Mouse (Mus musculus) common myeloid progenitor, adult 5-6 weeks (primary cell): Measurements from ENCODE around the gene Wnt6. TPM values are rescaled to one million over a fixed set of nuclear protein-coding genes. Genes with fewer than 3 reads are reported as not detected.

Experiments
- ATAC-seq: replicated peaks from 2 replicates; pipeline ENCODE4 v1.8.0; 2016; ENCODE audit warnings: low read depth, mild to moderate bottlenecking, moderate TSS enrichment, inconsistent platforms; ENCODE audit not compliant: poor library complexity, severe bottlenecking
- total RNA-seq: library from RNA; stranded (forward); fragments of 200-1000, 187-1606 nt; gene quantifications from 2 replicates; pipeline ENCODE4 v1.2.3, GENCODE M21; 2017

Wnt6 gene
- total RNA-seq, result not detected in 2 replicates

DNA sequence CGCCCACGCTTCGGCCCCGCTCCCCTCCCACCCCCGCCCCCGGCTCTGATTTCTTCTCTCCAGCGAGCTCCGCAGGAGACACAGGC is at the start of gene Wnt6:
TSS of gene Wnt6 (plus strand) at position 48 of the 86 bp plus-strand sequence.
- ATAC-seq, result no peak

- no peak for ATAC-seq
Measured at GRCm38 (mm10) chr1:74723748-74724147, 47.9 kb upstream of the Wnt6 start.

DNA sequence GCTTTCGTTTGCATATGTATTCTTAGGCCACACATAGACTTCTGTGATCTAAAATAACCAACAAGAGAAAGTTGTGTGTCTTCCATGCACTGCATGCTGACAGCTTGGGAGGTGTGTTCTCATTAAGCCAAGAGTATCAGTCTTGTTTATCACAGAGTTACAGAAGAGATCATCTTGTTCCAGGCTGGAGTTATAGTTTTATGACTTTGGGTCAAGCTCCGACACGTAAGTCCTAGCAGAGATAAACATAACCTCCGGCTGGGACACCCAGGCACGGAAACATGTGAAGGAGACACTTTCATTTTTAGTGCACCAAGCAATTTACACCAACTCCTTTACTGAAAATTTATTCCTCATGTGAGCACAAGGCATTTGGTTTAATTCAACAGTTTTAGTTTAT is 45.6 kb upstream of the Wnt6 start:
- ATAC-seq, result no peak

DNA sequence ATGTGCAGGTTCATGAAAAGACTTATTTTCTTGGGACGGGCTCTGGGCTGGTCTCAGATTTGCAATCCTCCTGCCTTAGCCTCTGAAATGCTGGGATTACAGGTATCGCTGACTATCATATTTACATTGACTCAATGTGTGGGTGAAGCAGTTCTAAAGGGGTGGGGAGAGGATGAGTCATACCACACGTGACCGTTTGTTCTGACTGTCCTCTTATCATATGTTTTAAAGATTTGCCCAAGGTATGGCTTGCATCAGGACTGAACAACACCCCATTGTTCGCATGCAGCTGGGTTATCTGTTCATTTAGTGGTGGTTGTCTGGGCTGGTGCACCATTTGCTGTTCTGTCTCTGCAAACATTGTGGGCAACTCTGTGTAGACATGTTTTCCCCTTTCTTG is 45.0 kb upstream of the Wnt6 start:
- ATAC-seq, result no peak

- ATAC-seq, result no peak
Measured at GRCm38 (mm10) chr1:74728446-74728845, 43.2 kb upstream of the Wnt6 start.

- no peak for ATAC-seq
Measured at GRCm38 (mm10) chr1:74736977-74737376, 34.7 kb upstream of the Wnt6 start.

GRCm38 (mm10) chr1:74737500-74737899 is 34.2 kb upstream of the Wnt6 start:
- no peak for ATAC-seq

GRCm38 (mm10) chr1:74740846-74741245 is 30.8 kb upstream of the Wnt6 start:
- no peak for ATAC-seq

DNA sequence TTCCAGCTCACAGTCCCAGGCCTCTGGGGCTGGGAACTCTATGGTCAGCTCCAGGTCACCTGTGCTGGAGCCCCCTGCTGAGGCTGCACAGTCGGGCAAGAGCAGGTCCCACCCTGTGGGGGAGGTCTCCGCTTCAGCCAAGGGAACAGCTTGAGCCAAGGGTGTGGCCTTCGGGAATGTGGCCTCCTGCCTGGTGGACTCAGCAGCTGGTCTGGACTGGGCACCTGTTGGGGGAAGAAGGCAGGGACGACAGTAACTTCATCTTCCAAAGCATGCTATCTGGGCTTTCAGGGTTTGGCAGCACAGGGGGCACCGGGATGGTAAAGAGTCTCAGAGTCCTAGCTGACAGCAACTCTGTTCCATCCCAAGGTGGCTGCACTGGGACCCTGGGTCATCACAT is 24.4 kb upstream of the Wnt6 start:
- no peak for ATAC-seq

GRCm38 (mm10) chr1:74748643-74749271 is 22.9 kb upstream of the Wnt6 start, which contains the start of gene Prkag3:
Gene Prkag3 (minus strand): TSS chr1:74749221.
- peak; percentile 96 for ATAC-seq

- no peak for ATAC-seq
Measured at GRCm38 (mm10) chr1:74749301-74749700, 22.4 kb upstream of the Wnt6 start.

DNA sequence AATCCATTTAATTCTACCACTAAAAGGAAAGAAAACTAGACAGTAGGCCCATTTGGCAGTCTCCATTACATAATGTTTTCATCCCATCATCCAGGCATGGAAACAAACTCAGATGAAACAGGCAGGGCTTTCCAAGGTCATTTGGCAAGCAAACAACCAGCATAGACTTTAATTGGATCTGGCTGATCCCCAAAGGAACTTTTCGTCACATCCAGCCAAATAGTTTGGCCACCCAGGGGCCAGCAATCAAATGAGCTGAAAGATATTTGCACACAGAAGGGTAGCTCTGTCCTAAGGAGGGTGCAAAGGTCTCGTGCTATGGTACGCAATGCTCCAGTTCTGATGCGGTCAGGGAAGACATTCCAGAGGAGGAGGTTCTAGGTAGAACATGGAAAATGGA is 21.0 kb upstream of the Wnt6 start:
- ATAC-seq, result no peak

GRCm38 (mm10) chr1:74752150-74752549 is 19.5 kb upstream of the Wnt6 start:
- no peak for ATAC-seq

GRCm38 (mm10) chr1:74752833-74753232 is 18.9 kb upstream of the Wnt6 start:
- ATAC-seq, result no peak

DNA sequence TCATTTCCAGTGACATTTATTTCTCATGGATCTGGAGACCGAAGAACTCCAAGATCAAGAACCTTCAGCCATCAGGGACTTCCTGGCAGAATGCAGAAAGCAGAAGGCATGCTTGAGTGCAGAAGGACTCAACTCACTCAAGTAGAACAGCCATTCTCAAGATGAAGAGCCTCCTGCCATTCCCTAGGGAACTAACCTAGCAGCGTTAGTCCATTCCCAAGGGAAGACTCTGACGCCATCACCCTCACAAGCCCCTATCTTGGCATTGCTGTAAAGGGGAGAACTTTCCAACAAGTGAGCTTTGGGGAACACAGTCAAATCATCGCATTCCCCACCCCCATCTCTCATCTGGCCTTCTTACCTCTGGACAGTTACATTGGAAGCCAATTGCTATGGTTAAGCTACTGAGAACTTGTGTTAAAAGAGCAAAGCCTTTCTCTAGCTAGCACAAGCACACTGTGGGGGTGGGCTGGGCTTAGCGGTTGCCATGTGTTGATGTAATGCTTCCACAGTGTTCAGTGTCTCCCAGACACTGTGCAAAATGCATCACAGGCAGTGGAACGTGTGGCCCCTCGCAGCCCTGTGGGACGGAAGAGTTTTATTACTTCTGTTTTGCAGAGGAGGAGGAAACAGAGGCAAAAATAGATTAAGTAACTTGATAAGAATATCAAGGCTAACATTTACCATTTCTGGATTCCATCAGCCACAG is 18.3 kb upstream of the Wnt6 start:
- no peak for ATAC-seq

- no peak for ATAC-seq
Measured at GRCm38 (mm10) chr1:74754175-74754785, 17.4 kb upstream of the Wnt6 start.

- ATAC-seq, result peak; percentile 60; the same call in 1 of the 2 replicates
Measured at GRCm38 (mm10) chr1:74759773-74760172, 11.9 kb upstream of the Wnt6 start.

- peak; percentile 84 for ATAC-seq
Measured at GRCm38 (mm10) chr1:74763081-74763480, 8.6 kb upstream of the Wnt6 start.

- ATAC-seq, result no peak
Measured at GRCm38 (mm10) chr1:74770727-74771466, 795 bp upstream of the Wnt6 start.

- ATAC-seq, result no peak
Measured at GRCm38 (mm10) chr1:74771467-74771844, 236 bp upstream of the Wnt6 start.

GRCm38 (mm10) chr1:74771931-74772620 is 384 bp downstream of the Wnt6 start:
- ATAC-seq, result no peak
